Mouse (Mus musculus): ENCODE measurements around the gene Actn4.

DNA sequence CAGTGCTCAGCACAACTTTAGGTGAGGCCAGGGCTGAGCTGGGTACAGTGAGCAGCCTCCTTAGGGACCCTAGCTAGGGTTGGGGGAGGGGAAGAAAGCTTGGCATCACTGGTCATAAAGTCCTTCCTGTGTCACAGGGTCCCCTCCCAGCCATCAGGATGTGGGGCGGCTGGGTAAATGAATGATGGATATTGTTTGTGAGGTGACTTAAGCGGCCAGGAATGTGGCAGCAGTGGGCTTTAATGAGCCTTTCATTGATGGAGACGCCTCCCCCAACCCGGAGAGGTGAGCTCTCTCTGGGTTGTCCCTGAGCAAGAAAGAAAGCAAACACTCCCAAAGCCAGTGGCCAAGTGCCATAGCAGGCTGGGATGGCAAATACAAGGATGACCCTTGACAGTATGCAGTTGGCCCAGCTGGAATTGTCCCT is 38.3 kb downstream of the Actn4 start:
- TF ChIP-seq CTCF (IDR thresholded peaks at IDR 0.05; ENCODE audit: extremely low read depth, insufficient read depth, insufficient read length, insufficient replicate concordance): no peak
- TF ChIP-seq POLR2A (IDR thresholded peaks at IDR 0.05; ENCODE audit: low read depth, low read length): no peak
